Mouse (Mus musculus) spleen, postnatal 0 days (tissue): Measurements from ENCODE around the gene Tmem140. TPM values are rescaled to one million over a fixed set of nuclear protein-coding genes. Genes with fewer than 3 reads are reported as not detected.

ENCODE experiments used
- polyA plus RNA-seq: library from polyadenylated mRNA; unstranded; fragments of >200 nt; fragmentation: Nextera tagmentation; extraction: Ambion mirVana; gene quantifications from 2 replicates; pipeline ENCODE4 v1.2.1, GENCODE M21; 2015

Gene Tmem140
- 3.3 and 5.0 TPM in 2 replicates for polyA plus RNA-seq

DNA sequence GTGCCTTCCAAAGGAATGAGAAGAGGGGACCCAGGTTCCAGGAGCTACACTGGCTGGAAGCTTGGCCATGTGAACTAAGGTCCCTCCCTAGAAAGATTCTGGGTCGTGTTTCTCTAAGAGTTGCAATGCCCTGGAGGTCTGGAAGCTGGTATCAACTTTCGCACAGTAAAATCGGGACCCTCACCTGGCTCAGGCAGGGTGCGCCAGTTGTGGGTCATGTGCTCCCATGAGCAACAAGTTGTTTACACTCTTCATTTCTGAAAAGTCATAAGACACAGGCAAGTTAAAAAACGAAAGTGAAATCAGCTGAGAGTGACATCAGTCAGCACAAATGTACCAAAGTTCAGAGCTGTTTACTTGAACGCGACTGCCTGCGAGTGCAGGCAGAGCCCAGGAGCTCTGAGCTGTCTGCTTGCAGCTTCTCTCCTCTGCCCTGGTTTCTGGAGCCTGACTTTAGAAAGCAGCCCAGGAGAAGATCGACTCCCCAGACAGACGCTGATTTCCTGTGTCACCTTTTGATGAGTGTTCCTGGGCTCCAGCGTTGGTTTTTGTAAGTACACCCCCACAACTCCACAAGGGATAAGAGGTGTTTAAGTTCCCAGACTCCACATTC is at the start of gene Tmem140:
Tmem140 (plus strand) TSS at position 356 of the 613 bp plus-strand sequence.

DNA sequence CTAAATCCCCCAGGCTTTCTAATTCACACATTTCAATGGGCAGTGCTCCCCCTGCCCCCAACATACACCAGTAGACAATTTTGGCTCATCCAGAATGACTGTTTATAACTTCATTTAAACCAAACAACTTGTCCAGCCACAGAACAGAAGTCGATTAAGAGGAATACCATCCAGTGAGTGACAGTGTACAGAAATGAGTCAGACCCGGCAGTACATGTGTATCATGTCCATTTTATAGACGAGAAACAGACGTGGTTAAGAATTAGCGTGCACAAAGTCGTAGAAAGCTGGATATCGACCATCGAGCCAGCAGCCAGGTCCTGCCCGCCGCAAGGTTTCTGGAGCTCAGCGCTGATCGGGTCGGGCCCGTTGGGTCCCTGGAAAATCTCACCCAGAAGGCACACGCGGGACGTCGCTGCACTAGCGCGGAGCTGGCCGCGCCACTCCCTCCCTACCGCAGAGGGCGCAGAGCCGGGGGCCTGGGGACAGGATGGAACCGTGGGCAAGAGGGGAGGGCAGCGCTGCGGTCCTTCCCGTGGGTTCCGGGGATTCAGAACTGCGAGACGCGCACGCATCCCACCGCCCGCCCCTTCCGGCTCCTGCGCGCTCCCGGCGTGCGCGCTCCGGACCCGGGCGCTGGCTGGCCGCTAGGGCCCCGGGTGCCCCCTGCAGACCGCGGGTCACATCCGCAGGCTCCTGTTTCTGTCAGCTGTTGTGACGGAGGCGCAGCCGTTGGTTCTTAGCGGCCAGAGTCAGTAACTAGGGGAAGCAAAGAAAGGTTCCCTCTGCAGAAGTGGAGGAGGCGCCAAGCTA is 14.8 kb downstream of the Tmem140 start, which contains the start of gene Cyren:
Cyren (minus strand) TSS at position 552 of the 813 bp plus-strand sequence.

DNA sequence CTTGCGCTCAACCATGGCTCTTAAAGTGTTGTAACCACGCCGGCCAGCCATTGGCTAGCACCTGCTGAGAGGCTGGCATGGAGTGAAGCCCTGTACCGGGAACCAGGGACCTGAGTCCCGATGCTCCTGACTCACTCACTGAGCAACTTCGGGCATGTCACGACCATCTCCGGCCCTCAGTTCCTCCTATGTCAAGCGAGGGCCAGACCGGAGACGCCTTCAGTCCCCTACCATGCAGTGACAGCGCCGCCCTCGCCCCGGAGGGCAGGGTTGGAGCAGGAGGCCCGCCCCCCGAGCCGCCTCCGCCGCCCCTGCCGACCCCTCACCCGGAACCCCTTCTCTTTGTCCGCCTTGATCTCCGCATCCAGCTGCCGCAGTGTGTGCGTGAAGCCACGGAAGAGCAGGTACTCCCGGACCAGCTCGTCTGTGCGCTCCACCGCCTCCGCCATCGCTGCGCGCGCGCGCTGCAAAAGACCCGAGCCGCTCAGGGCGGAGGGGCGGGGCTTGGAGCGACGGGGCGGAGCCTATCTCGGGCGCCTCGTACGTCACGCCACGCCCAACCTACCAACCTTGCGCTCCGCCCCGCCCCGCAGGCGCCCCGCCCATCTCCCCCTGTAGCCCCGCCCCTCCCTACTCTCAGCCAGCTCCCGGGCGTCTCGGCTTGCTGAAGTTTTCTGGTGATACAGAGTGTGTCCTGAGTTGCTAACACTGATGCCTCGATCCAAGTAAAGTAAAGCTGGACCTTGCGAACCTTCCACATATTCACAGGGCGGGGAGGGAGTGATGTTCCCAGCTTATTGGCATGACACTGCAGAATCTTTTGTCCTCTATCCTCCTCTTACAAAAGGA is 47.6 kb downstream of the Tmem140 start, which contains the start of gene Wdr91:
Wdr91 (minus strand) TSS at position 506 of the 849 bp plus-strand sequence.

DNA sequence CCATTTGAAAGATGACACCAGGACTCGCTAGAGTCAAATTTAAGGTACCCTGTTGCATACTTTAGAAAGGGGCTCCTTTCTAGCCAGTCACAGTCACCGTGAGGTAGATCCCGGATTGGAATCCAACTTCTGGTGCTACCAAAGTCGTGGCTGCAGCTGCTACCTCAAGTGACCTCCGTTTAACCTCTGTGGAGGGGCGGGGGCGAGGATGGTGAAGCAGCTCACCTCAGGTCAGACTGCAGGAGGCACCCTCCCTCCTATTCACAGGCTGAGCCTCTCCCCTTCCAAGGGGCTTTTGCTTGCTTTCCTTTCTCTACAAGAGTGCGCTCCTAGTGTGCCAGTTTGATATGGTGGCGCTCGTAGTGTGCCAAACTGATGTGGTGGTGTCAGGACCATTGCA is 57.0 kb downstream of the Tmem140 start, which contains the start of gene Stra8:
Stra8 (plus strand) TSS at position 208 of the 400 bp plus-strand sequence.

Other genes with a start within 250 kb of the Tmem140 start
- 4.6 and 6.0 TPM in 2 replicates for gene Agbl3, start 82.7 kb upstream of the Tmem140 start, polyA plus RNA-seq
- gene Cyren, start 14.9 kb downstream of the Tmem140 start, polyA plus RNA-seq: 10.2 and 10.6 TPM in 2 replicates
- gene Wdr91, start 47.7 kb downstream of the Tmem140 start, polyA plus RNA-seq: 13.4 and 14.8 TPM in 2 replicates
- gene Stra8, start 57.0 kb downstream of the Tmem140 start, polyA plus RNA-seq: not detected in 2 replicates
- gene Slc23a4, start 125.3 kb downstream of the Tmem140 start, polyA plus RNA-seq: 0.40 and 0.42 TPM in 2 replicates